Mouse (Mus musculus): ENCODE measurements around the gene Iqcn.

- TF ChIP-seq CTCF (IDR thresholded peaks at IDR 0.05 in 2 of 3, conservative IDR thresholded peaks at IDR 0.05 in 1 of 3; ENCODE audit: control insufficient read depth in 1 of 3, insufficient read depth in 1 of 3, low read depth in 2 of 3, low read length in 3 of 3, poor library complexity in 1 of 3, severe bottlenecking in 1 of 3) (no peak), POLR2AphosphoS2 (IDR thresholded peaks at IDR 0.05; ENCODE audit: low read length) (no peak), GABPA (IDR thresholded peaks at IDR 0.05; ENCODE audit: low read depth, low read length) (no peak), USF1 (IDR thresholded peaks at IDR 0.05; ENCODE audit: low read depth, low read length) (no peak), POLR2A (IDR thresholded peaks at IDR 0.05; ENCODE audit: control insufficient read depth in 1 of 2, insufficient read depth in 1 of 2, low read depth in 1 of 2, low read length in 2 of 2, poor library complexity in 1 of 2) (no peak), E2F4 (IDR thresholded peaks at IDR 0.05; ENCODE audit: borderline replicate concordance, low read depth, low read length) (no peak), RCOR1 (IDR thresholded peaks at IDR 0.05; ENCODE audit: low read depth, low read length) (no peak), NELFE (IDR thresholded peaks at IDR 0.05; ENCODE audit: low read depth, low read length) (no peak)
Observed at GRCm38 (mm10) chr8:70663691-70664090, 39.6 kb upstream of the Iqcn start.
